Mouse (Mus musculus): ENCODE data around the gene Ccdc88a. TPM values are rescaled to one million over a fixed set of nuclear protein-coding genes. Genes with fewer than 3 reads are reported as not detected.
A peak's percentile ranks its signal among the peaks of the same experiment; 100 is the strongest.

The Ccdc88a gene
- 105 and 135 TPM in 2 replicates for total RNA-seq (2014; rRNA removed)
- polyA plus RNA-seq (2015; fragmentation: Nextera tagmentation; extraction: Ambion mirVana) = 53.4 and 81.6 TPM in 2 replicates

DNA sequence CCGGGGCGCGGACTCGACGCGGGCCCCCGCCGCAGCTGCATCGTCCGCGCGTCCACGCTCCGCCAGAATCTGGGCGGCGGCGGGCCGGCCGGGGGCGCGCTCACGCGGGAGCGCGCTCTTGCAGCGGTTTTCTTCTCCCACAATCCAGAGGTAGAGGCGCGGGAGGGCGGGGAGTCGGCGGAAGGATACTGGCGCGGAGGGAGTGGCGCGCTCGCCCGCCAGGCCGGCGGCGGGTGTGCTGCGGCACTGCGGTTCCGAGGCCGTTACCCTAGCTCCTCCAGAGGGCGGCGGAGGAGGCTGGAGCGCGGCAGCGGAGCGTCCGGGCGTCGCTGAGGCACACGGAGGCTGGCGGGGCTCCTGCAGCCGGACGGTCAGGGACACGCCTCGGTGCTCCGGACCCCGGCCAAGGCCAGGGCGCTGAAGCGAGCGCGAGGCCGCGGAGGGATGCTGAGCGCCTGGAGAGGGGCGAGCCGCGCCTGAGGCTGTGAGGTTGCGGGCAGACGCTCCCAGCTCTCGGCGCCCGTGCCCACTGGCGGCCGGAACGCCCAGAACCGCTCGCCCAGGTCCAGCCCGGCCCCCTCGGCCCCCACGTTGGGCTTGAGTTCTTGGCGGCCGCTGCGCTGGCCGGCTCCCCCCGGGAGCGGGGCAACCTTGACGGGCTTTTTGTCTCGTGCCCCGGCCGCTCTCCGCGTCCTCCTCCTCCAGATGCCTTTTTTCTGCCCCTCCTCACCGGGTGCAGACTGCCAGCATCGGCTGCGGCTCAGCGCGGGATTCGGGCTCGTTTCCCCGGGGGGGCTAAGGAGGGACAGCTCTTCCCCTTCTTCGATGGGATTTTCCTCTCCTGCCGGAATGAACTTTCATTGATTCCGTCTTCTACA, at the start of gene Ccdc88a:
Gene Ccdc88a, plus strand, starts transcription at position 263 of the 878 bp plus-strand sequence.
- under 1% methylated on average over 88 of the region's 107 CpGs for WGBS
- Histone ChIP-seq H3K9ac (peak within 1 kb of the TSS; percentile 97), H3K27me3 (ENCODE audit: insufficient read depth, low read length) (no peaks in the 10 kb centered on the region), H3K4me3 (ENCODE audit: low read depth, low read length) (peak within 1 kb of the TSS; percentile 96), H3K9me3 (ENCODE audit: low read length) (no peaks in the 10 kb centered on the region), H3K36me3 (ENCODE audit: insufficient read depth) (no peaks in the 10 kb centered on the region), H3K27ac (ENCODE audit: low read depth, low read length) (peak within 1 kb of the TSS; percentile 98), H3K4me2 (ENCODE audit: low read depth) (peak within 1 kb of the TSS; percentile 61), H3K4me1 (ENCODE audit: insufficient read depth) (peaks cover 6% of the 10 kb centered on the region; the same call in 1 of the 2 replicates)
- DNase-seq (peak; percentile 99), ATAC-seq (peak; percentile 96)
- TF ChIP-seq CTCF (IDR thresholded peaks at IDR 0.05; ENCODE audit: low read depth) = peak; percentile 62

- ATAC-seq = no peak
- DNase-seq = no peak
- Histone ChIP-seq H3K27ac (ENCODE audit: low read depth, low read length) (no peak overlapping the region), H3K4me1 (ENCODE audit: insufficient read depth) (no peaks in the 10 kb centered on the region), H3K36me3 (ENCODE audit: insufficient read depth) (no peaks in the 10 kb centered on the region), H3K4me2 (ENCODE audit: low read depth) (no peak overlapping the region), H3K9me3 (ENCODE audit: low read length) (no peaks in the 10 kb centered on the region), H3K27me3 (ENCODE audit: insufficient read depth, low read length) (no peaks in the 10 kb centered on the region), H3K4me3 (ENCODE audit: low read depth, low read length) (no peak overlapping the region), H3K9ac (no peak overlapping the region)
- no peak for TF ChIP-seq CTCF (IDR thresholded peaks at IDR 0.05; ENCODE audit: low read depth)
- WGBS = 82% methylated on average over 2 of the region's 2 CpGs
These were observed 38.0 kb upstream of the Ccdc88a start for GRCm38 (mm10) chr11:29335505-29335904.

DNA sequence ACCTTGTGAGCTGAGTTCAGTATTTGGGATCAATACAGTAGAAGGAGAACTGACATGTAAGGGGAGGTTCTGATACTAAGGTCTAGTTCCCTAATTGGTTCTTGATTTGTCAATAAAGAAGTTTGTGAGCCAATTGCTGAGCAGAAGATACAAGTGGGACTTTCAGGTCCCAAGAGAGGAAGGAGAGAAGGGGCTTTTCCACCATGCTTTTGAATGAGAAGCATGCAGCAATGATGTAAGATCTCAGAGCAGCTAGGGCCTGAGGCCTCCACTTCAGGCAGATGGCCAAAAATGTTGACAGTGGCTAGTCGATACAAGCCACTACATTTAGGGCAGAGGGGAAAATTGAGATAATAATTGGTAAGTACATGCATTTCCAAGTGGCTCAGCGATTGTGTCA, 32.2 kb upstream of the Ccdc88a start:
- no peaks in the 10 kb centered on the region for H3K36me3 ChIP-seq (ENCODE audit: insufficient read depth)
- no peaks in the 10 kb centered on the region for H3K4me1 ChIP-seq (ENCODE audit: insufficient read depth)
- TF ChIP-seq CTCF (IDR thresholded peaks at IDR 0.05; ENCODE audit: low read depth) = no peak
- no peaks in the 10 kb centered on the region for H3K27me3 ChIP-seq (ENCODE audit: insufficient read depth, low read length)
- ATAC-seq = no peak
- no peak overlapping the region for H3K9ac ChIP-seq
- H3K4me3 ChIP-seq (ENCODE audit: low read depth, low read length) = no peak overlapping the region
- H3K9me3 ChIP-seq (ENCODE audit: low read length) = no peaks in the 10 kb centered on the region
- no peak overlapping the region for H3K27ac ChIP-seq (ENCODE audit: low read depth, low read length)
- no peak overlapping the region for H3K4me2 ChIP-seq (ENCODE audit: low read depth)
- 84% methylated on average over 2 of the region's 2 CpGs for WGBS
- no peak for DNase-seq

DNA sequence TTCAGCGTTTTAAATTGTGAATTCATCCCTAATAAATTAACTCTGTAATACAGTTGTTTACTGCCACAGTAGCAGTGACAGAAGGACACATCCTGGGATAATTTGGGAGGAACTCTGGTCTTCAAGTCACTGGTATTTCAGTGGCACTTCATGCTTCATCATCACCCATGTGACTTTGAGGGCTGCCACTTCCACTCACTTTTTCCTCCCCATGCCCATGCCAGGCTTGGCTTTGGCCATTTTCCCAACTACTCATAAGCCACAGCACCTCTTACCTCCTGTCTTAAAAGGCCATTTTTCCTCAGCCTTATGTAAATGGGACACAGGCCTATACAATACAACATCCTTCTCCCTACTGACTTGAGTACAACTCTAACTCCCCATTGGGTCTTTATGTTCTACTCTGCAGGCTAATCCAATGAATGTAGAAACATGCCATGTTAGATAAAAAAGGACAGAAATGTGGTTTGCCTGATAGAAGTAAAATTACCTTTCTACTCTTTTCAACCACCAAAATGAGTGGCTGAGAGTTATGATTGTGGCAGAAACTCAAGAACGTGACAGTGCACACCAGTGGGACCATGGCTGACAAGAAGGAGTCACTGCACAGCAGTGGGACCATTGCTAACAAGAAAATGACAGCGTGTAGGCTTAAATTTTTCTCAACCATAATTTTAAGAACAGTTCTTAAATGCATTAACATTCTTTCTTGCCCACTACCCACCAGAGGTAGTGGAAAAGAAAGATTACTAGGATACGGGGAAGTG, 28.4 kb upstream of the Ccdc88a start:
- DNase-seq (no peak), ATAC-seq (no peak)
- Histone ChIP-seq H3K27ac (ENCODE audit: low read depth, low read length) (no peak overlapping the region), H3K36me3 (ENCODE audit: insufficient read depth) (no peaks in the 10 kb centered on the region), H3K4me3 (ENCODE audit: low read depth, low read length) (no peak overlapping the region), H3K9ac (no peak overlapping the region), H3K4me2 (ENCODE audit: low read depth) (no peak overlapping the region), H3K9me3 (ENCODE audit: low read length) (no peaks in the 10 kb centered on the region), H3K4me1 (ENCODE audit: insufficient read depth) (no peaks in the 10 kb centered on the region), H3K27me3 (ENCODE audit: insufficient read depth, low read length) (no peaks in the 10 kb centered on the region)
- no peak for TF ChIP-seq CTCF (IDR thresholded peaks at IDR 0.05; ENCODE audit: low read depth)
- 80% methylated on average over 4 of the region's 4 CpGs for whole genome bisulfite sequencing

- TF ChIP-seq CTCF (IDR thresholded peaks at IDR 0.05; ENCODE audit: low read depth) = no peak
- H3K4me3 ChIP-seq (ENCODE audit: low read depth, low read length) = no peak overlapping the region
These were observed 27.7 kb upstream of the Ccdc88a start for GRCm38 (mm10) chr11:29345673-29346286.

DNA sequence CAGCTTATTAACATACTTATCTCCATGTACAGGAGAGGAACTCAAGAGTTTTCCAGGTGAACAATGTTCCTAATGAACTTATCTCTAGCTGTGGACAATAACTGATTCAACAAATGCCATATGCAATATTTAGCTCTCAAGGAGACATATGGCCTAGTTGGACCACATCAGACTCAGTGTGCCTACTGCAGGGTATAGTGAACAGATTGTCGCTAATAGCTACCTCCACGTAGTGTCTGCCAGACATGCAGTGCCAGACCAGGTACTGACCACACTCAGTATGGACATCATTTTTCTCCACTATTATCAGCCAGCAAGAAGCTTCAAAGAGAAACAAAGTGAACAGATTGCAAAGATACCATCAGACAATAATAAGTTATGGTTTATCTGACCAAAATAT, 22.6 kb upstream of the Ccdc88a start:
- no peaks in the 10 kb centered on the region for H3K36me3 ChIP-seq (ENCODE audit: insufficient read depth)
- H3K27ac ChIP-seq (ENCODE audit: low read depth, low read length) = no peak overlapping the region
- WGBS = 90% methylated on average over 2 of the region's 2 CpGs
- H3K4me2 ChIP-seq (ENCODE audit: low read depth) = no peak overlapping the region
- H3K4me3 ChIP-seq (ENCODE audit: low read depth, low read length) = no peak overlapping the region
- H3K27me3 ChIP-seq (ENCODE audit: insufficient read depth, low read length) = no peaks in the 10 kb centered on the region
- H3K4me1 ChIP-seq (ENCODE audit: insufficient read depth) = no peaks in the 10 kb centered on the region
- no peaks in the 10 kb centered on the region for H3K9me3 ChIP-seq (ENCODE audit: low read length)
- TF ChIP-seq CTCF (IDR thresholded peaks at IDR 0.05; ENCODE audit: low read depth) = no peak
- DNase-seq (no peak), ATAC-seq (no peak)
- H3K9ac ChIP-seq = no peak overlapping the region

More at GRCm38 (mm10) chr11:29345673-29346286, 27.7 kb upstream of the Ccdc88a start:
- no peak overlapping the region for H3K4me2 ChIP-seq (ENCODE audit: low read depth)
- no peak overlapping the region for H3K9ac ChIP-seq
- no peaks in the 10 kb centered on the region for H3K36me3 ChIP-seq (ENCODE audit: insufficient read depth)
- no peak overlapping the region for H3K27ac ChIP-seq (ENCODE audit: low read depth, low read length)
- no peaks in the 10 kb centered on the region for H3K4me1 ChIP-seq (ENCODE audit: insufficient read depth)
- ATAC-seq (no peak), DNase-seq (no peak)
- no peaks in the 10 kb centered on the region for H3K27me3 ChIP-seq (ENCODE audit: insufficient read depth, low read length)
- 83% methylated on average over 4 of the region's 4 CpGs for WGBS
- no peaks in the 10 kb centered on the region for H3K9me3 ChIP-seq (ENCODE audit: low read length)

Measured in forebrain, postnatal 0 days (tissue).